Mouse (Mus musculus) heart, postnatal 14 days (tissue): ENCODE data around the gene Hspb8. TPM values are rescaled to one million over a fixed set of nuclear protein-coding genes. Genes with fewer than 3 reads are reported as not detected.
"Not testable (repeated sequence)": the region's sequence is repeated elsewhere in the genome, so short reads cannot be mapped to it uniquely, and the experiment has no call there.

Experiments used
- DNase-seq, 2 experiments: peaks; one replicate each; pipeline ENCODE4 v3.0.0; 2021 to 2022
- intact Hi-C: fragments of 180-260 bp; cut with DNase I; formaldehyde crosslinking; loops from one replicate; pipeline ENCODE4 v1.15.1; 2025
- total RNA-seq, 2 experiments: library from RNA; stranded (reverse); gene quantifications; 2 replicates each; pipeline ENCODE4 v1.2.3; 2021

The Hspb8 gene
- total RNA-seq, 2 experiments from 2014 or later, result 234 to 252 TPM

- no peak for DNase-seq
- intact Hi-C loops, result no loop called here
Observed at GRCm38 (mm10) chr5:116434976-116435850, 12.5 kb upstream of the Hspb8 start.

GRCm38 (mm10) chr5:116432871-116433270 is 10.2 kb upstream of the Hspb8 start:
- DNase-seq, result no peak
- intact Hi-C loops, result no loop called here

GRCm38 (mm10) chr5:116426701-116427100 is 4.0 kb upstream of the Hspb8 start:
- intact Hi-C loops, result no loop called here
- DNase-seq, result no peak

- intact Hi-C loops, result not testable (repeated sequence)
Observed at GRCm38 (mm10) chr5:116425709-116426108, 3.0 kb upstream of the Hspb8 start.

GRCm38 (mm10) chr5:116425273-116425672 is 2.6 kb upstream of the Hspb8 start:
- peak; percentile 48 to 71 for DNase-seq
- intact Hi-C loops, result no loop called here

More at GRCm38 (mm10) chr5:116425709-116426108, 3.0 kb upstream of the Hspb8 start:
- not testable (repeated sequence) for DNase-seq

GRCm38 (mm10) chr5:116423746-116424145 is 1.1 kb upstream of the Hspb8 start:
- DNase-seq, result no peak
- intact Hi-C loops, result loop anchor here (2.0 kb wide), 1 partner anchor 27 kb away; no protein-coding TSS in a partner anchor

GRCm38 (mm10) chr5:116421791-116422481 is 728 bp downstream of the Hspb8 start:
- intact Hi-C loops, result loop anchor here (2.0 kb wide), 1 partner anchor 29 kb away; no protein-coding TSS in a partner anchor
- peak in 1 of 2 experiments; percentile 33 for DNase-seq

- DNase-seq, result peak in 1 of 2 experiments; percentile 31
- intact Hi-C loops, result no loop called here
Observed at GRCm38 (mm10) chr5:116420759-116421225, 1.9 kb downstream of the Hspb8 start.

- intact Hi-C loops, result no loop called here
- no peak for DNase-seq
Observed at GRCm38 (mm10) chr5:116420213-116420612, 2.5 kb downstream of the Hspb8 start.

GRCm38 (mm10) chr5:116419322-116420045 is 3.2 kb downstream of the Hspb8 start:
- intact Hi-C loops, result loop anchor here (10.0 kb wide), 1 partner anchor 395 kb away; the partner anchor contains the start of gene Prkab1
- DNase-seq, result peak in 1 of 2 experiments; percentile 42

GRCm38 (mm10) chr5:116416208-116416607 is 6.5 kb downstream of the Hspb8 start:
- no peak for DNase-seq
- intact Hi-C loops, result loop anchor here (10.0 kb wide), 1 partner anchor 391 kb away; the partner anchor contains the start of gene Prkab1

GRCm38 (mm10) chr5:116409689-116410590 is 12.7 kb downstream of the Hspb8 start:
- intact Hi-C loops, result loop anchor here (5.0 to 10.0 kb wide), 2 partner anchors 42 to 385 kb away; partner anchors contain the start of gene Prkab1
- no peak for DNase-seq

- DNase-seq, result no peak
- intact Hi-C loops, result loop anchor here (5.0 kb wide), 1 partner anchor 43 kb away; no protein-coding TSS in a partner anchor
Observed at GRCm38 (mm10) chr5:116408965-116409364, 13.7 kb downstream of the Hspb8 start.

- intact Hi-C loops, result loop anchor here (5.0 kb wide), 1 partner anchor 44 kb away; no protein-coding TSS in a partner anchor
- no peak for DNase-seq
Observed at GRCm38 (mm10) chr5:116407936-116408335, 14.7 kb downstream of the Hspb8 start.

- DNase-seq, result no peak
- intact Hi-C loops, result loop anchor here (5.0 kb wide), 1 partner anchor 45 kb away; no protein-coding TSS in a partner anchor
Observed at GRCm38 (mm10) chr5:116407321-116407720, 15.3 kb downstream of the Hspb8 start.

GRCm38 (mm10) chr5:116406507-116406906 is 16.2 kb downstream of the Hspb8 start:
- no peak for DNase-seq
- intact Hi-C loops, result loop anchor here (5.0 kb wide), 1 partner anchor 46 kb away; no protein-coding TSS in a partner anchor

GRCm38 (mm10) chr5:116405934-116406333 is 16.7 kb downstream of the Hspb8 start:
- intact Hi-C loops, result loop anchor here (5.0 kb wide), 1 partner anchor 46 kb away; no protein-coding TSS in a partner anchor

GRCm38 (mm10) chr5:116404063-116404462 is 18.6 kb downstream of the Hspb8 start:
- intact Hi-C loops, result no loop called here
- no peak for DNase-seq

More at GRCm38 (mm10) chr5:116405934-116406333, 16.7 kb downstream of the Hspb8 start:
- DNase-seq, result no peak

- intact Hi-C loops, result no loop called here
- DNase-seq, result no peak
Observed at GRCm38 (mm10) chr5:116400801-116401200, 21.9 kb downstream of the Hspb8 start.
